Mouse (Mus musculus) G1E (cell line): ENCODE data around the gene Kremen2.

Source experiments
- CTCF ChIP-seq: IDR thresholded peaks from 2 replicates; pipeline ENCODE4 v1.5.1; 2012; ENCODE audit warnings: low read depth, low read length, inconsistent platforms, mixed read lengths
- GATA1 ChIP-seq: IDR thresholded peaks from 2 replicates; pipeline ENCODE4 v1.6.1; 2012; ENCODE audit warnings: borderline replicate concordance, low read length, inconsistent platforms, mixed read lengths
- GATA2 ChIP-seq: IDR thresholded peaks from 2 replicates; pipeline ENCODE4 v1.6.1; 2012; ENCODE audit warnings: low read depth, low read length, inconsistent platforms, borderline replicate concordance
- POLR2AphosphoS5 ChIP-seq: IDR thresholded peaks from 2 replicates; pipeline ENCODE4 v1.6.1; 2012; ENCODE audit warnings: low read depth, low read length, inconsistent platforms; ENCODE audit not compliant: insufficient replicate concordance
- TAL1 ChIP-seq: conservative IDR thresholded peaks from 2 replicates; pipeline ENCODE4 v1.6.1; 2012; ENCODE audit warnings: low read depth, low read length, inconsistent platforms, mixed read lengths

DNA sequence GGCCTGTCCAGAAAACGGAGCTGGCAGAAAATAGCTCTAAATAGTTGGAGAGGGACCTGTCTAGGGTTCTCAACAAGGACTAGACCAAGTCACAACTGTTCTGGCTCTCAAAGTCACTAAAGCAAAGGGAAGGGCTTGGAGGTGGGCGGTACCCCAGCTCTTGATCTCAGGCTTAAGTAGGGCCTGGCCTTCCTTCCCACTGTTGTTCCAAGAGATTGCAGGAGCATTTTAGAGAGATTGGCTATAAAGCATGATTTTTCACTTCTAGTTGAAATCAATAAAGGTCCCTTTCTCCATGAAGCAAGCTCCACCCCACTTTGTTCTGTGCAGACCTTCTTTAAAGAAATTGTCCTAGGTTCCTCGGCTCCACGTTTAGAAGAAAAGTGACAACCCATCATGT lies 20.2 kb downstream of the Kremen2 start:
- TF ChIP-seq CTCF (no peak), GATA1 (no peak), POLR2AphosphoS5 (no peak), TAL1 (no peak), GATA2 (no peak)
